In genomic region chr5:7911975-7912374, GRCm38 (mm10) we compare ENCODE assay signal across 12 mouse cellular contexts. TPM values are rescaled to one million over a fixed set of nuclear protein-coding genes. Genes with fewer than 3 reads are reported as not detected.
DNase-seq lines count a peak whose midpoint lies in the region; ATAC-seq and TF ChIP-seq lines count a peak whose summit lies in the region.
"Had no signal": no experiment of that assay in that cellular context is flagged by ENCODE, and none has a peak within 500 bp of the region (broad histone marks: within the 10 kb centered on the region; RNA-seq: fewer than 3 reads in every experiment).

No protein-coding gene starts in this region.

- H3K4me2 ChIP-seq in heart, postnatal 0 days (ENCODE audit: low read depth, low read length) = no peak overlapping the region
- no peak overlapping the region for H3K4me2 ChIP-seq in midbrain, postnatal 0 days (ENCODE audit: low read depth, low read length, poor library complexity, severe bottlenecking)
- no peak overlapping the region for H3K4me2 ChIP-seq in stomach, postnatal 0 days (replicated peaks; ENCODE audit: low read depth)
- H3K4me2 ChIP-seq: hindbrain, embryonic 12.5 days had no signal

- intact Hi-C loops in heart, postnatal 36 days (cut with DNase I) = no loop called here

- TF ChIP-seq EP300 in heart, postnatal 0 days (IDR thresholded peaks at IDR 0.05; ENCODE audit: low read depth) = no peak
- TF ChIP-seq EP300 in stomach, postnatal 0 days (optimal IDR thresholded peaks at IDR 0.05) = no peak

- no peaks in the 10 kb centered on the region for H3K4me1 ChIP-seq in heart, postnatal 0 days (ENCODE audit: control insufficient read depth, insufficient read depth)
- H3K4me1 ChIP-seq in midbrain, postnatal 0 days (ENCODE audit: insufficient read depth, low read length) = no peaks in the 10 kb centered on the region
- H3K4me1 ChIP-seq in midbrain, embryonic 10.5 days = no peaks in the 10 kb centered on the region
- no peaks in the 10 kb centered on the region for H3K4me1 ChIP-seq in stomach, postnatal 0 days (replicated peaks; ENCODE audit: control insufficient read depth, insufficient read depth)
- H3K4me1 ChIP-seq in cerebellum, adult 2 months (ENCODE audit: control insufficient read depth, insufficient read depth, low read length) = no peaks in the 10 kb centered on the region
- H3K4me1 ChIP-seq: hindbrain, embryonic 12.5 days had no signal

- no peaks in the 10 kb centered on the region for H3K27me3 ChIP-seq in heart, postnatal 0 days (ENCODE audit: control insufficient read depth, insufficient read depth, low read length)
- H3K27me3 ChIP-seq in midbrain, postnatal 0 days (ENCODE audit: insufficient read depth, low read length) = no peaks in the 10 kb centered on the region
- no peaks in the 10 kb centered on the region for H3K27me3 ChIP-seq in midbrain, embryonic 10.5 days (ENCODE audit: low read depth, poor library complexity, severe bottlenecking)
- H3K27me3 ChIP-seq in stomach, postnatal 0 days (ENCODE audit: control insufficient read depth, insufficient read depth, low read length) = no peaks in the 10 kb centered on the region
- H3K27me3 ChIP-seq in cerebellum, adult 2 months (ENCODE audit: control insufficient read depth, insufficient read depth, low read length) = no peaks in the 10 kb centered on the region
- H3K27me3 ChIP-seq: hindbrain, embryonic 12.5 days had no signal

- 54% methylated on average over 3 of the region's 3 CpGs for WGBS in heart, postnatal 0 days
- WGBS in midbrain, postnatal 0 days = 70% methylated on average over 3 of the region's 3 CpGs
- WGBS in midbrain, embryonic 10.5 days = 69% methylated on average over 3 of the region's 3 CpGs
- 71% methylated on average over 3 of the region's 3 CpGs for WGBS in stomach, postnatal 0 days
- 63% methylated on average over 3 of the region's 3 CpGs for WGBS in cerebellum, adult 2 months

- no peak overlapping the region for H3K27ac ChIP-seq in heart, postnatal 0 days (ENCODE audit: low read depth)
- no peak overlapping the region for H3K27ac ChIP-seq in midbrain, postnatal 0 days (ENCODE audit: low read depth, low read length)
- H3K27ac ChIP-seq in midbrain, embryonic 10.5 days (replicated peaks) = no peak overlapping the region
- H3K27ac ChIP-seq in stomach, postnatal 0 days (replicated peaks) = no peak overlapping the region
- H3K27ac ChIP-seq in cerebellum, adult 2 months (ENCODE audit: insufficient read depth, low read length) = no peak overlapping the region
- H3K27ac ChIP-seq: hindbrain, embryonic 12.5 days; macrophage had no signal

- no peak for DNase-seq in heart, postnatal 0 days (ENCODE audit: low spot score)
- no peak for DNase-seq in heart, postnatal 36 days
- DNase-seq in midbrain, postnatal 0 days (ENCODE audit: low spot score) = no peak
- DNase-seq in midbrain, embryonic 10.5 days (ENCODE audit: low spot score) = no peak
- DNase-seq in embryo, embryonic 11 days = peak; percentile 44
- DNase-seq in stomach, postnatal 0 days (ENCODE audit: low spot score) = no peak
- DNase-seq in cerebellum, adult 2 months = no peak
- DNase-seq: adrenal gland, postnatal 25 days; left cerebral cortex, postnatal 4 days had no signal

- TF ChIP-seq POLR2A in cerebellum, adult 2 months (IDR thresholded peaks at IDR 0.05; ENCODE audit: borderline replicate concordance, insufficient read depth, low read length) = no peak

- no peak overlapping the region for H3K4me3 ChIP-seq in heart, postnatal 0 days (ENCODE audit: low read depth, low read length)
- H3K4me3 ChIP-seq in midbrain, postnatal 0 days (ENCODE audit: low read depth, low read length) = no peak overlapping the region
- no peak overlapping the region for H3K4me3 ChIP-seq in midbrain, embryonic 10.5 days
- no peak overlapping the region for H3K4me3 ChIP-seq in stomach, postnatal 0 days (ENCODE audit: low read depth, low read length)
- H3K4me3 ChIP-seq in cerebellum, adult 2 months (replicated peaks; ENCODE audit: insufficient read depth, low read depth, low read length) = no peak overlapping the region
- H3K4me3 ChIP-seq: hindbrain, embryonic 12.5 days had no signal

- 0 out of 2 replicates have a peak, but pooled peaks have one; percentile 10 for TF ChIP-seq CTCF in heart, postnatal 0 days (IDR thresholded peaks at IDR 0.05; ENCODE audit: low read depth)
- TF ChIP-seq CTCF in midbrain, postnatal 0 days (IDR thresholded peaks at IDR 0.05) = peak; percentile 20; the same call in 1 of the 2 replicates
- peak; percentile 48 for TF ChIP-seq CTCF in stomach, postnatal 0 days (IDR thresholded peaks at IDR 0.05; ENCODE audit: low read depth)
- TF ChIP-seq CTCF in cerebellum, adult 2 months (IDR thresholded peaks at IDR 0.05; ENCODE audit: borderline replicate concordance, insufficient read depth, low read depth, low read length) = no peak

- no peaks in the 10 kb centered on the region for H3K36me3 ChIP-seq in heart, postnatal 0 days (replicated peaks; ENCODE audit: control insufficient read depth, insufficient read depth, low read length)
- no peaks in the 10 kb centered on the region for H3K36me3 ChIP-seq in midbrain, postnatal 0 days (ENCODE audit: insufficient read depth, low read length)
- no peaks in the 10 kb centered on the region for H3K36me3 ChIP-seq in midbrain, embryonic 10.5 days
- no peaks in the 10 kb centered on the region for H3K36me3 ChIP-seq in stomach, postnatal 0 days (ENCODE audit: control insufficient read depth, insufficient read depth, low read length)
- H3K36me3 ChIP-seq: G1E; hindbrain, embryonic 12.5 days had no signal

- no peak for ATAC-seq in heart, postnatal 0 days (ENCODE audit: insufficient read depth, low read depth)
- no peak for ATAC-seq in midbrain, postnatal 0 days (ENCODE audit: low FRiP score)
- no peak for ATAC-seq in stomach, postnatal 0 days (ENCODE audit: low FRiP score, low TSS enrichment)

- H3K9me3 ChIP-seq in heart, postnatal 0 days (replicated peaks; ENCODE audit: control insufficient read depth, low read length) = no peaks in the 10 kb centered on the region
- H3K9me3 ChIP-seq in midbrain, postnatal 0 days (ENCODE audit: low read length) = no peaks in the 10 kb centered on the region
- H3K9me3 ChIP-seq in midbrain, embryonic 10.5 days (replicated peaks) = no peaks in the 10 kb centered on the region
- no peaks in the 10 kb centered on the region for H3K9me3 ChIP-seq in stomach, postnatal 0 days (ENCODE audit: control insufficient read depth, low read length)
- H3K9me3 ChIP-seq: G1E; hindbrain, embryonic 12.5 days had no signal

- H3K9ac ChIP-seq in heart, postnatal 0 days (replicated peaks; ENCODE audit: low read depth, low read length) = no peak overlapping the region
- no peak overlapping the region for H3K9ac ChIP-seq in midbrain, postnatal 0 days (replicated peaks; ENCODE audit: low read length, poor library complexity, severe bottlenecking)
- H3K9ac ChIP-seq in stomach, postnatal 0 days (ENCODE audit: low read length) = no peak overlapping the region
- H3K9ac ChIP-seq: hindbrain, embryonic 12.5 days had no signal

RNA-seq across cellular contexts. Expression of gene Steap4, which starts 48.3 kb away (rescaled TPM):
- total RNA-seq in heart, postnatal 0 days (2014; rRNA removed; ENCODE audit: low replicate concordance) = 5.6 and 10.6 TPM in 2 replicates
- 7.0 and 8.2 TPM in 2 replicates for polyA plus RNA-seq in heart, postnatal 0 days (2015; fragmentation: Nextera tagmentation; extraction: Ambion mirVana)
- total RNA-seq in heart, postnatal 36 days (2021) = 10 to 100 TPM; 21.6 to 29.6 TPM
- 0.44 and 0.57 TPM in 2 replicates for total RNA-seq in midbrain, postnatal 0 days (2014; rRNA removed)
- polyA plus RNA-seq in midbrain, postnatal 0 days (2015; fragmentation: Nextera tagmentation; extraction: Ambion mirVana) = 0.15 and 0.18 TPM in 2 replicates
- 0.05 and 0.20 TPM in 2 replicates for polyA plus RNA-seq in midbrain, embryonic 10.5 days (2016; fragmentation: Nextera tagmentation; extraction: Ambion mirVana)
- polyA plus RNA-seq in stomach, postnatal 0 days (2015; fragmentation: Nextera tagmentation; extraction: Ambion mirVana) = 3.6 and 3.7 TPM in 2 replicates
- polyA plus RNA-seq in cerebellum, adult 2 months (2012; rRNA removed) = 0.38 and 0.65 TPM in 2 replicates
- total RNA-seq: G1E had no signal
- polyA plus RNA-seq: G1E, macrophage had no signal
